ENCODE assay signal across 29 mouse cellular contexts in the genomic region with DNA sequence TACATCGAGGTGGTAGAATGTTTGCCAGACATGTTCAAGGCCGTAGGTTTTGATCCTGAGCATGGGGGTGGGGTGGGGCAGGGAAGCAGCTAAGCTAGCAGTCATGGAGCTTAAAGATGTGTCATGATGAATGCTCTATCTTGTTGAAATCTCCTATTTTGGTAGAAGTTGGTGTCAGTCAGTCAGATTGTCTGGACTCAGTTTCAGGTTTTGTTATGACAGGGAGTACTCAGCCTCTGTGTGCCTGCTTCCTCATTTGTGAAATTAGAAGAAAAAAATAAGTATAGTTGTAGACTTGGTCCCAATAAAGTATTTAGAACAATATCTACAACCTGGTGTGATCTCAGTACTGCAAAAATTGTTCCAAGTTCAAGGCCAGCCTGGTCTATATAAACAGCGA. TPM values are rescaled to one million over a fixed set of nuclear protein-coding genes. Genes with fewer than 3 reads are reported as not detected.
DNase-seq lines count a peak whose midpoint lies in the region; ATAC-seq and TF ChIP-seq lines count a peak whose summit lies in the region.
"Had no signal": no experiment of that assay in that cellular context is flagged by ENCODE, and none has a peak within 500 bp of the region (broad histone marks: within the 10 kb centered on the region; RNA-seq: fewer than 3 reads in every experiment).

No protein-coding gene starts in this region.

- TF ChIP-seq POLR2A in CH12.LX (IDR thresholded peaks at IDR 0.05; ENCODE audit: low read depth, low read length), result no peak
- no peak for TF ChIP-seq POLR2A in bone marrow macrophage, adult 2 months (IDR thresholded peaks at IDR 0.05; ENCODE audit: borderline replicate concordance, low read depth, low read length)

- H3K9ac ChIP-seq in heart, embryonic 13.5 days, result peak overlapping the region; percentile 3; the same call in 1 of the 2 replicates
- no peak overlapping the region for H3K9ac ChIP-seq in heart, embryonic 11.5 days (ENCODE audit: low read depth, low read length)
- no peak overlapping the region for H3K9ac ChIP-seq in lung, embryonic 15.5 days
- 0 out of 2 replicates have a peak overlapping the region, but pooled peaks have one; percentile 6 for H3K9ac ChIP-seq in CH12.LX (ENCODE audit: insufficient read depth, low read depth)
- H3K9ac ChIP-seq in kidney, embryonic 15.5 days, result no peak overlapping the region
- H3K9ac ChIP-seq: hindbrain, embryonic 15.5 days had no signal

- H3K4me3 ChIP-seq in heart, embryonic 13.5 days, result no peak overlapping the region
- no peak overlapping the region for H3K4me3 ChIP-seq in heart, embryonic 11.5 days (ENCODE audit: low read depth, low read length)
- no peak overlapping the region for H3K4me3 ChIP-seq in lung, embryonic 15.5 days
- H3K4me3 ChIP-seq in CH12.LX (replicated peaks in 1 of 3; ENCODE audit: low read depth in 2 of 3, low read length in 2 of 3, poor library complexity in 1 of 3), result no peak overlapping the region
- H3K4me3 ChIP-seq in bone marrow macrophage, adult 2 months (ENCODE audit: insufficient read depth, low read length), result no peak overlapping the region
- H3K4me3 ChIP-seq in kidney, embryonic 15.5 days (replicated peaks), result no peak overlapping the region
- H3K4me3 ChIP-seq: forebrain, embryonic 10.5 days; forebrain, embryonic 13.5 days; hindbrain, embryonic 12.5 days; hindbrain, embryonic 15.5 days had no signal

- H3K36me3 ChIP-seq in heart, embryonic 13.5 days, result peaks cover 7% of the 10 kb centered on the region
- H3K36me3 ChIP-seq in heart, embryonic 11.5 days (ENCODE audit: control insufficient read depth, insufficient read depth, low read length), result no peaks in the 10 kb centered on the region
- peaks cover 13% of the 10 kb centered on the region; the same call in 1 of the 2 replicates for H3K36me3 ChIP-seq in lung, embryonic 15.5 days
- H3K36me3 ChIP-seq in CH12.LX (replicated peaks in 1 of 2; ENCODE audit: control insufficient read depth in 1 of 2, insufficient read depth in 1 of 2, low read length in 1 of 2), result peaks cover 0 to 33% of the 10 kb centered on the region in 2 experiments
- peaks cover 7% of the 10 kb centered on the region for H3K36me3 ChIP-seq in kidney, embryonic 15.5 days
- H3K36me3 ChIP-seq: hindbrain, embryonic 12.5 days; hindbrain, embryonic 15.5 days had no signal

- TF ChIP-seq CTCF in CH12.LX (conservative IDR thresholded peaks at IDR 0.05 in 1 of 2, IDR thresholded peaks at IDR 0.05 in 1 of 2; ENCODE audit: low read depth in 2 of 2, low read length in 2 of 2), result 0 out of 4 replicates have a peak, but pooled peaks of 1 of the 2 experiments have one; percentile 3
- no peak for TF ChIP-seq CTCF in bone marrow macrophage, adult 2 months (IDR thresholded peaks at IDR 0.05; ENCODE audit: low read depth, low read length)

- no peaks in the 10 kb centered on the region for H3K79me2 ChIP-seq in CH12.LX (replicated peaks; ENCODE audit: control insufficient read depth, extremely low read depth, insufficient read depth, poor library complexity, severe bottlenecking)

- H3K27ac ChIP-seq in heart, embryonic 13.5 days (replicated peaks), result no peak overlapping the region
- no peak overlapping the region for H3K27ac ChIP-seq in heart, embryonic 11.5 days (ENCODE audit: low read depth, low read length)
- no peak overlapping the region for H3K27ac ChIP-seq in lung, embryonic 15.5 days
- peak overlapping the region; percentile 4; the same call in 1 of the 2 replicates for H3K27ac ChIP-seq in CH12.LX (ENCODE audit: insufficient read depth, low read depth)
- 0 out of 2 replicates have a peak overlapping the region, but pooled peaks have one; percentile 10 for H3K27ac ChIP-seq in bone marrow macrophage, adult 2 months (ENCODE audit: insufficient read depth, low read depth, low read length)
- no peak overlapping the region for H3K27ac ChIP-seq in kidney, embryonic 15.5 days
- H3K27ac ChIP-seq: hindbrain, embryonic 15.5 days had no signal

- dilution Hi-C loops in CH12.LX (cut with MboI; ENCODE audit: extremely low pct_ligation_motif_present, extremely low pct_unique_long_range_greater_than_20kb, low sequenced_read_pairs), result no loop called here

- ATAC-seq in heart, embryonic 13.5 days (ENCODE audit: extremely low read depth, insufficient number of reproducible peaks, low FRiP score, low TSS enrichment), result no peak
- no peak for ATAC-seq in heart, embryonic 11.5 days (replicated peaks; ENCODE audit: insufficient number of reproducible peaks, low FRiP score, low TSS enrichment)
- no peak for ATAC-seq in lung, embryonic 15.5 days (ENCODE audit: borderline replicate concordance, extremely low read depth, low FRiP score, low TSS enrichment)
- ATAC-seq in kidney, embryonic 15.5 days (replicated peaks; ENCODE audit: low FRiP score), result no peak
- ATAC-seq: activated CD4-positive, CD25-positive, alpha-beta regulatory T cell, adult 4 months; forebrain, embryonic 13.5 days; forebrain, embryonic 16.5 days had no signal

- 57% methylated on average over 3 of the region's 3 CpGs for WGBS in heart, embryonic 13.5 days
- WGBS in heart, embryonic 11.5 days (ENCODE audit: insufficient replicate concordance), result 74% methylated on average over 3 of the region's 3 CpGs
- WGBS in lung, embryonic 15.5 days, result 73% methylated on average over 3 of the region's 3 CpGs
- 90% methylated on average over 3 of the region's 3 CpGs for WGBS in kidney, embryonic 15.5 days

- H3K9me3 ChIP-seq in heart, embryonic 13.5 days, result no peaks in the 10 kb centered on the region
- no peaks in the 10 kb centered on the region for H3K9me3 ChIP-seq in heart, embryonic 11.5 days (replicated peaks; ENCODE audit: control insufficient read depth, low read length)
- no peaks in the 10 kb centered on the region for H3K9me3 ChIP-seq in lung, embryonic 15.5 days
- no peaks in the 10 kb centered on the region for H3K9me3 ChIP-seq in CH12.LX (replicated peaks; ENCODE audit: low read length)
- H3K9me3 ChIP-seq in kidney, embryonic 15.5 days (replicated peaks), result no peaks in the 10 kb centered on the region
- H3K9me3 ChIP-seq: forebrain, embryonic 10.5 days; forebrain, embryonic 13.5 days; hindbrain, embryonic 12.5 days; hindbrain, embryonic 15.5 days had no signal

- peak; percentile 90 for TF ChIP-seq EP300 in CH12.LX (IDR thresholded peaks at IDR 0.05; ENCODE audit: low read length)

- no peak for TF ChIP-seq RAD21 in CH12.LX (IDR thresholded peaks at IDR 0.05; ENCODE audit: low read depth, low read length)

- DNase-seq in lung, postnatal 25 days (ENCODE audit: low spot score), result no peak
- peak; percentile 79 for DNase-seq in CH12.LX (ENCODE audit: extremely low read depth)
- DNase-seq: adrenal gland, adult 8-10 months; adrenal gland, postnatal 25 days; B cell, adult 2 months; cerebellum, adult 18-20 months; cerebellum, adult 9-10 months; cerebellum, postnatal 14 days; gastrocnemius, postnatal 14 days; heart, adult 18-20 months had no signal

- H3K27me3 ChIP-seq in heart, embryonic 13.5 days (replicated peaks), result peaks cover 35% of the 10 kb centered on the region
- peaks cover 5% of the 10 kb centered on the region for H3K27me3 ChIP-seq in heart, embryonic 11.5 days (ENCODE audit: control insufficient read depth, insufficient read depth, low read length)
- H3K27me3 ChIP-seq in lung, embryonic 15.5 days, result no peaks in the 10 kb centered on the region
- no peaks in the 10 kb centered on the region for H3K27me3 ChIP-seq in CH12.LX (replicated peaks)
- H3K27me3 ChIP-seq in kidney, embryonic 15.5 days, result no peaks in the 10 kb centered on the region
- H3K27me3 ChIP-seq: hindbrain, embryonic 12.5 days; hindbrain, embryonic 15.5 days had no signal

- in situ Hi-C loops in CH12.LX (cut with MboI; ENCODE audit: low pct_ligation_motif_present, low pct_unique_long_range_greater_than_20kb, low sequenced_read_pairs), result no loop called here

- H3K4me2 ChIP-seq in heart, embryonic 13.5 days, result no peak overlapping the region
- H3K4me2 ChIP-seq in heart, embryonic 11.5 days, result no peak overlapping the region
- H3K4me2 ChIP-seq in lung, embryonic 15.5 days, result peak overlapping the region; percentile 36; the same call in 1 of the 2 replicates
- peak overlapping the region; percentile 41 for H3K4me2 ChIP-seq in CH12.LX (ENCODE audit: insufficient read depth, low read depth, poor library complexity, severe bottlenecking)
- H3K4me2 ChIP-seq in kidney, embryonic 15.5 days, result no peak overlapping the region
- H3K4me2 ChIP-seq: forebrain, embryonic 13.5 days; hindbrain, embryonic 15.5 days had no signal

- H3K4me1 ChIP-seq in heart, embryonic 13.5 days, result peaks cover 62% of the 10 kb centered on the region
- peaks cover 31% of the 10 kb centered on the region for H3K4me1 ChIP-seq in heart, embryonic 11.5 days (ENCODE audit: control insufficient read depth, insufficient read depth, low read length)
- H3K4me1 ChIP-seq in lung, embryonic 15.5 days, result peaks cover 52% of the 10 kb centered on the region
- peaks cover 23 to 85% of the 10 kb centered on the region in 2 experiments for H3K4me1 ChIP-seq in CH12.LX (ENCODE audit: control insufficient read depth in 1 of 2, insufficient read depth in 2 of 2)
- H3K4me1 ChIP-seq in bone marrow macrophage, adult 2 months (ENCODE audit: control insufficient read depth, insufficient read depth, low read length), result peaks cover 40% of the 10 kb centered on the region
- peaks cover 61% of the 10 kb centered on the region for H3K4me1 ChIP-seq in kidney, embryonic 15.5 days

RNA-seq across cellular contexts. Expression of gene Acvrl1, which starts 10.4 kb away (rescaled TPM):
- 7.0 and 7.4 TPM in 2 replicates for polyA plus RNA-seq in heart, embryonic 13.5 days (2015; fragmentation: Nextera tagmentation; extraction: Ambion mirVana)
- polyA plus RNA-seq in heart, embryonic 11.5 days (2014; fragmentation: Nextera tagmentation; extraction: Ambion mirVana), result 1.5 and 2.0 TPM in 2 replicates
- 68.2 and 72.4 TPM in 2 replicates for polyA plus RNA-seq in lung, embryonic 15.5 days (2015; fragmentation: Nextera tagmentation; extraction: Ambion mirVana)
- total RNA-seq in CH12.LX (2012; rRNA removed) (2.8 and 5.2 TPM in 2 replicates), CH12.LX (2014; rRNA removed) (4.0 and 6.3 TPM in 2 replicates)
- polyA plus RNA-seq in CH12.LX (2012; ENCODE audit: insufficient read length, low read depth), result 9.5 and 10.3 TPM in 2 replicates
- 26.6 and 29.8 TPM in 2 replicates for polyA plus RNA-seq in bone marrow macrophage, adult 2 months (2012; ENCODE audit: insufficient read depth, insufficient read length, missing spikeins)
- polyA plus RNA-seq in kidney, embryonic 15.5 days (2015; fragmentation: Nextera tagmentation; extraction: Ambion mirVana), result 17.2 and 18.4 TPM in 2 replicates

RNA-seq across cellular contexts. Expression of gene Ankrd33, which starts 23.1 kb away (rescaled TPM):
- not detected in 2 replicates for polyA plus RNA-seq in heart, embryonic 13.5 days (2015; fragmentation: Nextera tagmentation; extraction: Ambion mirVana)
- polyA plus RNA-seq in heart, embryonic 11.5 days (2014; fragmentation: Nextera tagmentation; extraction: Ambion mirVana), result not detected in 2 replicates
- polyA plus RNA-seq in lung, embryonic 15.5 days (2015; fragmentation: Nextera tagmentation; extraction: Ambion mirVana), result not detected in 2 replicates
- total RNA-seq in CH12.LX (2012; rRNA removed) (not detected in 2 replicates), CH12.LX (2014; rRNA removed) (not detected in 2 replicates)
- not detected in 2 replicates for polyA plus RNA-seq in CH12.LX (2012; ENCODE audit: insufficient read length, low read depth)
- polyA plus RNA-seq in bone marrow macrophage, adult 2 months (2012; ENCODE audit: insufficient read depth, insufficient read length, missing spikeins), result not detected in 2 replicates
- not detected in 2 replicates for polyA plus RNA-seq in kidney, embryonic 15.5 days (2015; fragmentation: Nextera tagmentation; extraction: Ambion mirVana)
- total RNA-seq: gastrocnemius, adult 18-20 months; gastrocnemius, postnatal 14 days; heart, adult 18-20 months; heart, postnatal 25 days; hematopoietic stem cell, adult 5-6 weeks had no signal
- polyA plus RNA-seq: activated CD4-positive, CD25-positive, alpha-beta regulatory T cell, adult 4 months; embryonic facial prominence, embryonic 11.5 days; embryonic facial prominence, embryonic 14.5 days; forebrain, embryonic 10.5 days; forebrain, embryonic 13.5 days; forebrain, embryonic 16.5 days; gonadal fat pad, adult 2 months; heart, embryonic 14.5 days; heart, postnatal 0 days; hindbrain, embryonic 12.5 days; hindbrain, embryonic 15.5 days had no signal

RNA-seq across cellular contexts. Expression of gene Acvr1b, which starts 35.2 kb away (rescaled TPM):
- 5.4 and 6.0 TPM in 2 replicates for polyA plus RNA-seq in heart, embryonic 13.5 days (2015; fragmentation: Nextera tagmentation; extraction: Ambion mirVana)
- 8.0 and 8.9 TPM in 2 replicates for polyA plus RNA-seq in heart, embryonic 11.5 days (2014; fragmentation: Nextera tagmentation; extraction: Ambion mirVana)
- 5.9 and 6.0 TPM in 2 replicates for polyA plus RNA-seq in lung, embryonic 15.5 days (2015; fragmentation: Nextera tagmentation; extraction: Ambion mirVana)
- total RNA-seq in CH12.LX (2012; rRNA removed) (3.3 and 4.8 TPM in 2 replicates), CH12.LX (2014; rRNA removed) (2.6 and 2.9 TPM in 2 replicates)
- polyA plus RNA-seq in CH12.LX (2012; ENCODE audit: insufficient read length, low read depth), result 2.7 TPM in 2 replicates
- 20.2 and 22.3 TPM in 2 replicates for polyA plus RNA-seq in bone marrow macrophage, adult 2 months (2012; ENCODE audit: insufficient read depth, insufficient read length, missing spikeins)
- polyA plus RNA-seq in kidney, embryonic 15.5 days (2015; fragmentation: Nextera tagmentation; extraction: Ambion mirVana), result 6.2 and 6.4 TPM in 2 replicates

Comparison
In these comparisons a context has a peak if more than half of its experiments do, and no peak if none do; other contexts are left out.
1. H3K9ac ChIP-seq: peak in heart, embryonic 13.5 days (single experiment) and CH12.LX (single experiment); none in heart, embryonic 11.5 days (single experiment), lung, embryonic 15.5 days (single experiment) and kidney, embryonic 15.5 days (single experiment).
2. H3K27ac ChIP-seq: peak in CH12.LX (single experiment) and bone marrow macrophage, adult 2 months (single experiment); none in heart, embryonic 13.5 days (single experiment), heart, embryonic 11.5 days (single experiment), lung, embryonic 15.5 days (single experiment) and kidney, embryonic 15.5 days (single experiment).
3. H3K4me2 ChIP-seq: peak in lung, embryonic 15.5 days (single experiment) and CH12.LX (single experiment); none in heart, embryonic 13.5 days (single experiment), heart, embryonic 11.5 days (single experiment) and kidney, embryonic 15.5 days (single experiment).